In the genomic region with DNA sequence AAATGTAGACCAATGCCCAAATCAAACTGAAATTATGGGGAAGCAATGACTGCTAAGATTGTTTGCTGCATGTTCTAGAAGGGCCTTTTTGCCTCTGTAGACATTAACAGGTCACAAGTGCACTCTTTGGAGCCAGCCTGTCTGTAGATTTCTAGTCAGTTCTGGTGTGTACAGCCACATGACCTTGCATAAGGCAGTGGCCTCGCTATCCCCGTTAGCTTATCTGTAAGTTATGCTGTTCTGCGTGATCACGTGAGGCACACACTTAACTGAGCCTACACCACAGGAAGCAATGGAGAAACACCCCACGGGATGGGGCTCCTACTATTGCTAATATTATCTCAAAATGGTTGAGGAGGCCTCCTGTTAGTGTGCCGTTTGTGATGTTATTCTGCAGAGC, we compare ENCODE assay signal across 11 mouse cellular contexts.
DNase-seq lines count a peak whose midpoint lies in the region; ATAC-seq lines count a peak whose summit lies in the region.
"Had no signal": no experiment of that assay in that cellular context is flagged by ENCODE, and none has a peak within 500 bp of the region (broad histone marks: within the 10 kb centered on the region; RNA-seq: fewer than 3 reads in every experiment).

No protein-coding gene starts in this region.

- DNase-seq in adrenal gland, adult (ENCODE audit: inconsistent age in 2 of 2, low spot score in 1 of 2), result peak; percentile 57 to 75
- no peak for DNase-seq in adrenal gland, adult 18-20 months (ENCODE audit: low spot score in 2 of 2)
- no peak for DNase-seq in intestine, embryonic 14.5 days (ENCODE audit: low spot score)
- peak; percentile 56 for DNase-seq in lung, postnatal 36 days
- DNase-seq in embryo, embryonic 10 days (ENCODE audit: low spot score), result no peak
- no peak for DNase-seq in cerebellum, postnatal 4 days (ENCODE audit: low spot score in 2 of 2)
- DNase-seq in urinary bladder, postnatal 25 days (ENCODE audit: low spot score), result no peak

- H3K4me3 ChIP-seq in intestine, embryonic 14.5 days (ENCODE audit: low read depth, low read length), result no peak overlapping the region
- H3K4me3 ChIP-seq: embryonic facial prominence, embryonic 10.5 days; gastrocnemius, adult 2 months; neural tube, embryonic 15.5 days had no signal

- H3K4me1 ChIP-seq in intestine, embryonic 14.5 days (replicated peaks; ENCODE audit: control insufficient read depth, insufficient read depth, low read length), result no peaks in the 10 kb centered on the region
- H3K4me1 ChIP-seq: embryonic facial prominence, embryonic 10.5 days; neural tube, embryonic 15.5 days had no signal

- H3K27me3 ChIP-seq in intestine, embryonic 14.5 days (replicated peaks; ENCODE audit: control insufficient read depth, insufficient read depth, low read length), result 0 out of 2 replicates have a peak, but pooled peaks cover 2% of the 10 kb centered on the region

- 58% methylated on average over 6 of the region's 6 CpGs for WGBS in intestine, embryonic 14.5 days

- no peaks in the 10 kb centered on the region for H3K9me3 ChIP-seq in intestine, embryonic 14.5 days (ENCODE audit: control insufficient read depth, low read length)
- H3K9me3 ChIP-seq: embryonic facial prominence, embryonic 10.5 days; neural tube, embryonic 15.5 days had no signal

- peak; percentile 94 for ATAC-seq in erythroblast, adult 5-6 weeks (replicated peaks; ENCODE audit: low FRiP score, poor library complexity, severe bottlenecking)
- 0 out of 2 replicates have a peak, but pooled peaks have one; percentile 43 for ATAC-seq in intestine, embryonic 14.5 days (replicated peaks; ENCODE audit: low FRiP score, low TSS enrichment, low read depth)

- no peak overlapping the region for H3K27ac ChIP-seq in intestine, embryonic 14.5 days (ENCODE audit: low read depth)
- H3K27ac ChIP-seq: embryonic facial prominence, embryonic 10.5 days; gastrocnemius, adult 2 months; neural tube, embryonic 15.5 days had no signal

- no peak overlapping the region for H3K9ac ChIP-seq in intestine, embryonic 14.5 days (ENCODE audit: low read length)
- H3K9ac ChIP-seq: neural tube, embryonic 15.5 days had no signal

- no peak overlapping the region for H3K4me2 ChIP-seq in intestine, embryonic 14.5 days (ENCODE audit: low read length)
- H3K4me2 ChIP-seq: neural tube, embryonic 15.5 days had no signal

- peaks cover 21% of the 10 kb centered on the region; the same call in 1 of the 2 replicates for H3K36me3 ChIP-seq in intestine, embryonic 14.5 days (ENCODE audit: control insufficient read depth, insufficient read depth, low read length)
- H3K36me3 ChIP-seq: neural tube, embryonic 15.5 days had no signal

Comparison
In these comparisons a context has a peak if more than half of its experiments do, and no peak if none do; other contexts are left out.
1. DNase-seq: peak in adrenal gland, adult (2 of 2) and lung, postnatal 36 days (single experiment); none in adrenal gland, adult 18-20 months (0 of 2), intestine, embryonic 14.5 days (single experiment), embryo, embryonic 10 days (single experiment), cerebellum, postnatal 4 days (0 of 2) and urinary bladder, postnatal 25 days (single experiment).